Mouse (Mus musculus) cerebral cortex, adult 2 months (tissue): ENCODE results near the gene Pik3ap1.

ENCODE experiments used
- WGBS: fragments of 180-500 bp; shearing (Covaris S2); methylation state at CpG from one replicate; pipeline ENCODE4 v1.1.7; 2018; 5-methylcytosine and 5-hydroxymethylcytosine counted together

The Pik3ap1 gene

GRCm38 (mm10) chr19:41369557-41370460 is 15.1 kb downstream of the Pik3ap1 start:
- WGBS, result 80% methylated on average over 11 of the region's 11 CpGs

- WGBS, result 87% methylated on average over 9 of the region's 9 CpGs
Measured at GRCm38 (mm10) chr19:41366854-41367517, 17.9 kb downstream of the Pik3ap1 start.

- 86% methylated on average over 16 of the region's 16 CpGs for WGBS
Measured at GRCm38 (mm10) chr19:41366192-41366853, 18.6 kb downstream of the Pik3ap1 start.

DNA sequence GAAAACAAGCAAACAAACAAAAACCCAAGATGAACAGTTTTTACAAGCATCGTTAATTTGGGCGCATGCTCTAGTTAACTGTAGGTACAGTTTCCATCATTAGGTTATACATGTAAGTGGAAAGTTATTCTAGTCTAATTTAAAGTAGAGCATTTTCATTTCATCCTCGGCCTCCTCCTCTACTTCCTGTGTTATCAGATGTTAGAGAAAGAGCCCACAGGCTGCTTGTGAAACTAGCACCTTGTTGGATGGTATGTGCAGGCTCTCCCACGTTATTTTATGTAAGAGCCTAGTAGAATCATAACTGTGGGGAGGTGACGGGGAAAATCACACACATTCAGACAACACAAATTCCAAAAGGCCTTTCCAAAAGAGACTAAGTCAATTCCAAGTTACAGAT is 19.3 kb downstream of the Pik3ap1 start:
- 74% methylated on average over 5 of the region's 5 CpGs for WGBS

- WGBS, result 86% methylated on average over 3 of the region's 3 CpGs
Measured at GRCm38 (mm10) chr19:41364509-41364908, 20.4 kb downstream of the Pik3ap1 start.

DNA sequence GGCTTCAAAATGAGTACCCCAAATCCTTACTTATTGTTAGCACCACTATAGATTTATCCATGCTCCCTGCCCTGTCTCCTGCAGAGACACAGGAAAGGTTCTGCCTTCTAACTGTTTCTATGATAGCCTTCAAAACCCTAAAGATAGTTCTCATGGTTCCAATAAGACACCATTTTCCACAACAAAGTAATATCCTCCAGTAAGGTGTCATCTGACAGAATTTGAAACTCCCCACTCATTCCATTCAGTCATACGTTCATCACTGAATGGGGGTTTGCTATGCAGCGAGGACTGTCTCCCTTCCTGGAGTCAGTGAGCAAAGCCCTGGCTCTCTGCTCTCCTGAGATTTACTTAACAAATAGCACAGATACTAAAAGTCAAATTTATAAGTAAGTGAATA is 21.9 kb downstream of the Pik3ap1 start:
- whole genome bisulfite sequencing, result 82% methylated on average over 2 of the region's 2 CpGs

GRCm38 (mm10) chr19:41360459-41360858 is 24.4 kb downstream of the Pik3ap1 start:
- 36% methylated on average over 2 of the region's 2 CpGs for WGBS

GRCm38 (mm10) chr19:41354287-41354951 is 30.5 kb downstream of the Pik3ap1 start:
- WGBS, result 89% methylated on average over 17 of the region's 17 CpGs

DNA sequence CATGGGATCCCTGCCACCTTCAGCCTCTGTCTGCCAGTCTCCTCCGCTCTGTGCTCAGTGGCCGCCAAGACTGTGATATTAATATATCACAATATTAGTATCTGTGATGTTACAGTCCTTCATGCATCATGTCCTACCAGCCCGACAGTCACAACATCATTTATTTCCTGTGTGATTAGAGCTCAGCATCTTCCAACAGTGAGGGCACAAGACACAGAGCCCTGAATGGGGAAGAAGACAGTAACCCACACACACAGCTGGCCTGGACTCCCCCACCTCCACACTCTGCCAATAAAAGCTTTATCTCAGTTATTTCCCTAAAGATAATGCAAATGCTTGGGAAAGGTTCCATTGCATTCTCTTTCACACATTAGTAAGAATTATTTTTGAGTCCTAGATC is 35.3 kb downstream of the Pik3ap1 start:
- 86% methylated on average over 3 of the region's 3 CpGs for WGBS

DNA sequence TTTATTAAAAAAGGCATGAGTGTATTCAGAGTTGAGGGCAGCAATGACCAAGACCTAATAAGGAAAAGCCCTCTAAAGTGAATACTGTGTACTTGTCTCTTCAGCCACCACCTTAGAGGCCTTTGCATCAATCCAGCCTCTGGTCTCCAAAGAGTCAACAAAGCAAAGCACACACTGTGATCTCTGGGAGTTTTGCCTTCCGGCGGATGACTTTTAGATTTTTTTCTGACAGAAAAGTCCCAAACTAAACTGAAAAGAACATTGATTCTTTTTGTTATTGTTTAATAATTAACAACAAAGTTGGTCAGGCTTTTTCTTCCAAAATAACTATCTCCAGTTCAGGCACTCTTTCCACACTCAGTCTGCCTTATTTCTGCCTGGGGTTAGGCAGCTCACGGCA is 36.7 kb downstream of the Pik3ap1 start:
- 88% methylated on average over 3 of the region's 3 CpGs for WGBS

- WGBS, result 87% methylated on average over 4 of the region's 4 CpGs
Measured at GRCm38 (mm10) chr19:41347326-41347725, 37.6 kb downstream of the Pik3ap1 start.

GRCm38 (mm10) chr19:41346099-41346850 is 38.6 kb downstream of the Pik3ap1 start:
- 73% methylated on average over 11 of the region's 11 CpGs for WGBS

DNA sequence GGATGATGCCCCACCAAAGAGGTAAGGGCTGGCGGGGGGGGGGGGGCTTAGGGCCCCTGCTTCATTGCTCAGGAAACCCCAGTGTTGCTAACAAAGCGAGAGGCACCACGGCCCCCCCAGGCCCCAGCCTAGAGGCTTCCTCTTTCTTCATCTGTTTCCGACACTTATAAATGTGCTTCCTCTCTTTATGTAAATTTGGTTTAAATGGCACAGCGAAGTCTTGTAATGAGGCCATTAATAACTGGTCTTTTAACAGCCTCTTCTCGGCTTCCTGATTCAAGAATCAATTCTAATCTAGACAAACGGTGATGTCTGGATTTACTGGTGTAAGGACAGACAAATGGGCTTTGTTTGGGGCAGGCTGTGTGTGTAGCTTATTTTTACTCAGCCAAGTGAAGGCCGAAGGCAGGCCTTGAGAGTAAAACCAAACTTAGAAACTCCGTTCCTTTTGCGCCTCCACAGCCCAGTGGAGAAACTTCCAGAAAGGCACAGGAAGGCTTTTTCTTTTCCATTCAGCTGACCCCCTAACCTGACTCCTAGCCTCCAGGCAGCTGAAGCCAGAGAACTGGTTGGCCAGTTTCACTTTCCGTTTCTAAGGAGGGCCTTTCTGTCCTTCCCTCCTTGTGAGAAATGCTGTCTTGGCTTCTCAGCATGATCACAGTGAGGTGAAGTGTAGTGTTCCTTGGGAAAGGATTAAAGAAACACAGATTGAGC is 39.7 kb downstream of the Pik3ap1 start:
- WGBS, result 50% methylated on average over 11 of the region's 11 CpGs

DNA sequence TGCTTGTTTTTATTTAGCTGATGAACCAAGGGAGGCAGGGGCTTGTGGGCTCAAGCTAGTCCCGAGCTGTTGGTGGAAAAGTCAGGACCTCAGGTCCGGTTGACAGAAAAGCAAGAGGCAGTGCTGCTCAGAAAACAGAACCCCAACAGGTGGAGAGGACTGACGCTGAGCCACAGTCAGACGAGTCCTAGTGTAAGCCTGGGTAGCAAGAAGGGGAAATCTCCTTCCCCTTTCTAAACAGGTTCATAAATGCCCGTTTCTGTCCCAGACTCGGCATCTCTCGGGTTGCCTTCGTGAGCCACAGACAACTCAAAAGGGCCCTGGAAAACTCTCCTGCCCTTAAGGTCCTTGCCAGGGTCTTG is 40.3 kb downstream of the Pik3ap1 start:
- WGBS, result 83% methylated on average over 8 of the region's 8 CpGs

- 72% methylated on average over 6 of the region's 6 CpGs for WGBS
Measured at GRCm38 (mm10) chr19:41342592-41343090, 42.3 kb downstream of the Pik3ap1 start.

DNA sequence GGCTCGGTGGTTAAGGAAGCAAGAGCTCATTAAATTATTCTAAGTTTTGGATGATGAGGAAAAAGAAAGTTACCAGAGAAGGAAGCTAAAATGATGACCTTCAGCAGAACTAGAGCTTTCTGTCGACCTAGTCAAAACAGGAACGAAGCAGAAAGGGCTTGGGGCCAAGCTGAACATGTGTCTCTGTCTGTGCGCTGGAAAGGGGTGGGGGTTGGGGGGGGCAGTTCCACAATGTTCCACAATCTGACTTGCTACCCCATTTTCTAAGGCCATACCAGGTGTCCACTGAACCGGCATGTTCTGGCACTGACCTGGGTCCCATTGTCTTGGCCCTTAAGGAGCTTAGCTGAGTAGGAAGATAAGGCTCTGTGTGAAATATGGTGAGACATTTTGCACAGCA is 43.2 kb downstream of the Pik3ap1 start:
- 69% methylated on average over 5 of the region's 5 CpGs for WGBS

GRCm38 (mm10) chr19:41339020-41339836 is 45.7 kb downstream of the Pik3ap1 start:
- 78% methylated on average over 21 of the region's 21 CpGs for WGBS

- WGBS, result 84% methylated on average over 6 of the region's 6 CpGs
Measured at GRCm38 (mm10) chr19:41338379-41338778, 46.5 kb downstream of the Pik3ap1 start.

DNA sequence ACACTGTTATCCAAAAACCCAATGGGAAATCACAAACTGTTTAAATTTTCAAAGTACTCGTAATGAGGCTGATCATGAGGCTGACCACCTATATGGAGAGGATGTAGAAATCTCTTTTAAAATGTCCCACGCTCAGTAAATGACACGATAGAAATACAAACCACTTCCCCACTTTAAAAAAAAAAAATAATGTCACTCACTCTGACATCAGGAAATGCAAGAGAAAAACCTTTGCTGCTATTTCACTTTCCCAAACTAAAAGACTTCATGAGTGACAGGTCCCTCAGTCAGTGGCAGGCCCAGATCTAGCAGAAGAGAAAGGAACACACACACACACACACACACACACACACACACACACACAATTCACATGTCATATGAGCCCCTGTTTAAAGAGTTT is 49.2 kb downstream of the Pik3ap1 start:
- 85% methylated on average over 3 of the region's 3 CpGs for WGBS

- WGBS, result 82% methylated on average over 8 of the region's 8 CpGs
Measured at GRCm38 (mm10) chr19:41332986-41333385, 51.9 kb downstream of the Pik3ap1 start.
